Mouse (Mus musculus): ENCODE data around the gene Med26. TPM values are rescaled to one million over a fixed set of nuclear protein-coding genes. Genes with fewer than 3 reads are reported as not detected.
A peak's percentile ranks its signal among the peaks of the same experiment; 100 is the strongest.

The Med26 gene
- polyA plus RNA-seq, 1 experiment: 7.6 TPM

- TF ChIP-seq POLR2A (IDR thresholded peaks at IDR 0.05; ENCODE audit: insufficient read length, low read depth) (peak; percentile 24), MYOG (IDR thresholded peaks at IDR 0.05; ENCODE audit: control insufficient read depth in 1 of 3, insufficient read depth in 1 of 3, insufficient read length in 2 of 3, low read depth in 2 of 3) (peak; percentile 27 to 85 (median 68)), REST (IDR thresholded peaks at IDR 0.05; ENCODE audit: insufficient read depth, insufficient read length) (no peak), MYOD1 (IDR thresholded peaks at IDR 0.05; ENCODE audit: control insufficient read depth in 1 of 3, insufficient read length in 2 of 3, low read depth in 2 of 3) (peak; percentile 38 to 68 (median 53)), MAX (IDR thresholded peaks at IDR 0.05; ENCODE audit: low read depth) (no peak), USF1 (IDR thresholded peaks at IDR 0.05; ENCODE audit: low read depth) (no peak)
- H3K4me3 ChIP-seq: peak overlapping the region; percentile 15
Observed at GRCm38 (mm10) chr8:72584390-72584789, 36.3 kb upstream of the Med26 start.

GRCm38 (mm10) chr8:72583056-72583771 lies 35.1 kb upstream of the Med26 start:
- peaks cover 3% of the 10 kb centered on the region for H3K36me3 ChIP-seq (ENCODE audit: control insufficient read depth, insufficient read depth)
- H3K79me2 ChIP-seq (ENCODE audit: control insufficient read depth, insufficient read depth): peaks cover 4% of the 10 kb centered on the region
- no peak overlapping the region for H3ac ChIP-seq (ENCODE audit: control insufficient read depth, insufficient read length)
- no peaks in the 10 kb centered on the region for H3K27me3 ChIP-seq (ENCODE audit: control insufficient read depth, insufficient read depth, insufficient read length)
- no peak for TF ChIP-seq E2F4 (IDR thresholded peaks at IDR 0.05; ENCODE audit: insufficient read depth)
- TF ChIP-seq POLR2AphosphoS2 (IDR thresholded peaks at IDR 0.05; ENCODE audit: insufficient read length, low read depth): peak; percentile 19
- peak; percentile 13 for TF ChIP-seq TCF12 (IDR thresholded peaks at IDR 0.05; ENCODE audit: insufficient read depth, poor library complexity, severe bottlenecking)
- TF ChIP-seq SRF (IDR thresholded peaks at IDR 0.05; ENCODE audit: control insufficient read depth, insufficient read length, low read depth): no peak
- TF ChIP-seq USF1 (IDR thresholded peaks at IDR 0.05; ENCODE audit: low read depth): no peak
- no peak for TF ChIP-seq REST (IDR thresholded peaks at IDR 0.05; ENCODE audit: insufficient read depth, insufficient read length)
- TF ChIP-seq MYOG (IDR thresholded peaks at IDR 0.05; ENCODE audit: control insufficient read depth in 1 of 3, insufficient read depth in 1 of 3, insufficient read length in 2 of 3, low read depth in 2 of 3): peak in 1 of 3 experiments; percentile 85
- peak in 2 of 3 experiments; percentile 56 to 67 for TF ChIP-seq MYOD1 (IDR thresholded peaks at IDR 0.05; ENCODE audit: control insufficient read depth in 1 of 3, insufficient read length in 2 of 3, low read depth in 2 of 3)
- TF ChIP-seq CEBPB (IDR thresholded peaks at IDR 0.05; ENCODE audit: insufficient read depth, poor library complexity, severe bottlenecking): no peak
- H3K4me3 ChIP-seq: no peak overlapping the region
- peak overlapping the region; percentile 71 for H3K4me2 ChIP-seq (ENCODE audit: low read depth)

More at GRCm38 (mm10) chr8:72584390-72584789, 36.3 kb upstream of the Med26 start:
- peaks cover 3% of the 10 kb centered on the region for H3K36me3 ChIP-seq (ENCODE audit: control insufficient read depth, insufficient read depth)
- H3K4me2 ChIP-seq (ENCODE audit: low read depth): peak overlapping the region; percentile 71
- H3ac ChIP-seq (ENCODE audit: control insufficient read depth, insufficient read length): no peak overlapping the region
- H3K27me3 ChIP-seq (ENCODE audit: control insufficient read depth, insufficient read depth, insufficient read length): no peaks in the 10 kb centered on the region
- no peaks in the 10 kb centered on the region for H3K79me2 ChIP-seq (ENCODE audit: control insufficient read depth, insufficient read depth)

- Histone ChIP-seq H3ac (ENCODE audit: control insufficient read depth, insufficient read length) (no peak overlapping the region), H3K4me3 (no peak overlapping the region), H3K27me3 (ENCODE audit: control insufficient read depth, insufficient read depth, insufficient read length) (no peaks in the 10 kb centered on the region), H3K4me2 (ENCODE audit: low read depth) (no peak overlapping the region), H3K79me2 (ENCODE audit: control insufficient read depth, insufficient read depth) (peaks cover 11% of the 10 kb centered on the region), H3K36me3 (ENCODE audit: control insufficient read depth, insufficient read depth) (peaks cover 3% of the 10 kb centered on the region)
- peak; percentile 49 for TF ChIP-seq POLR2AphosphoS2 (IDR thresholded peaks at IDR 0.05; ENCODE audit: insufficient read length, low read depth)
- peak; percentile 25 for TF ChIP-seq POLR2A (IDR thresholded peaks at IDR 0.05; ENCODE audit: insufficient read length, low read depth)
- TF ChIP-seq MYOG (IDR thresholded peaks at IDR 0.05; ENCODE audit: control insufficient read depth in 1 of 3, insufficient read depth in 1 of 3, insufficient read length in 2 of 3, low read depth in 2 of 3): peak in 1 of 3 experiments; percentile 25
- TF ChIP-seq REST (IDR thresholded peaks at IDR 0.05; ENCODE audit: insufficient read depth, insufficient read length): no peak
- TF ChIP-seq TCF12 (IDR thresholded peaks at IDR 0.05; ENCODE audit: insufficient read depth, poor library complexity, severe bottlenecking): no peak
- TF ChIP-seq E2F4 (IDR thresholded peaks at IDR 0.05; ENCODE audit: insufficient read depth): no peak
- peak in 1 of 3 experiments; percentile 54 for TF ChIP-seq MYOD1 (IDR thresholded peaks at IDR 0.05; ENCODE audit: control insufficient read depth in 1 of 3, insufficient read length in 2 of 3, low read depth in 2 of 3)
Observed at GRCm38 (mm10) chr8:72579374-72579773, 31.3 kb upstream of the Med26 start.

- no peaks in the 10 kb centered on the region for H3K27me3 ChIP-seq (ENCODE audit: control insufficient read depth, insufficient read depth, insufficient read length)
- TF ChIP-seq MAX (IDR thresholded peaks at IDR 0.05; ENCODE audit: low read depth) (no peak), SRF (IDR thresholded peaks at IDR 0.05; ENCODE audit: control insufficient read depth, insufficient read length, low read depth) (no peak), TCF12 (IDR thresholded peaks at IDR 0.05; ENCODE audit: insufficient read depth, poor library complexity, severe bottlenecking) (peak; percentile 78), REST (IDR thresholded peaks at IDR 0.05; ENCODE audit: insufficient read depth, insufficient read length) (no peak), USF1 (IDR thresholded peaks at IDR 0.05; ENCODE audit: low read depth) (no peak), POLR2AphosphoS2 (IDR thresholded peaks at IDR 0.05; ENCODE audit: insufficient read length, low read depth) (no peak), MYOD1 (IDR thresholded peaks at IDR 0.05; ENCODE audit: control insufficient read depth in 1 of 3, insufficient read length in 2 of 3, low read depth in 2 of 3) (peak; percentile 86 to 95 (median 86)), E2F4 (IDR thresholded peaks at IDR 0.05; ENCODE audit: insufficient read depth) (no peak), POLR2A (IDR thresholded peaks at IDR 0.05; ENCODE audit: insufficient read length, low read depth) (no peak), MYOG (IDR thresholded peaks at IDR 0.05; ENCODE audit: control insufficient read depth in 1 of 3, insufficient read depth in 1 of 3, insufficient read length in 2 of 3, low read depth in 2 of 3) (peak in 2 of 3 experiments; percentile 89 to 94), CEBPB (IDR thresholded peaks at IDR 0.05; ENCODE audit: insufficient read depth, poor library complexity, severe bottlenecking) (no peak), TCF3 (IDR thresholded peaks at IDR 0.05; ENCODE audit: insufficient read length, low read depth) (no peak)
- H3K79me2 ChIP-seq (ENCODE audit: control insufficient read depth, insufficient read depth): peaks cover 24% of the 10 kb centered on the region
- peak overlapping the region; percentile 55 for H3K4me2 ChIP-seq (ENCODE audit: low read depth)
- peaks cover 3% of the 10 kb centered on the region for H3K36me3 ChIP-seq (ENCODE audit: control insufficient read depth, insufficient read depth)
- H3ac ChIP-seq (ENCODE audit: control insufficient read depth, insufficient read length): no peak overlapping the region
- H3K4me3 ChIP-seq: no peak overlapping the region
Observed at GRCm38 (mm10) chr8:72577941-72578340, 29.9 kb upstream of the Med26 start.
